Mouse (Mus musculus): ENCODE measurements around the gene Hist2h3b. TPM values are rescaled to one million over a fixed set of nuclear protein-coding genes. Genes with fewer than 3 reads are reported as not detected.
"Not testable (repeated sequence)": the region's sequence is repeated elsewhere in the genome, so short reads cannot be mapped to it uniquely, and the experiment has no call there.

The Hist2h3b gene
- polyA plus RNA-seq, 1 experiment from 2014 or later, result 13.3 TPM

DNA sequence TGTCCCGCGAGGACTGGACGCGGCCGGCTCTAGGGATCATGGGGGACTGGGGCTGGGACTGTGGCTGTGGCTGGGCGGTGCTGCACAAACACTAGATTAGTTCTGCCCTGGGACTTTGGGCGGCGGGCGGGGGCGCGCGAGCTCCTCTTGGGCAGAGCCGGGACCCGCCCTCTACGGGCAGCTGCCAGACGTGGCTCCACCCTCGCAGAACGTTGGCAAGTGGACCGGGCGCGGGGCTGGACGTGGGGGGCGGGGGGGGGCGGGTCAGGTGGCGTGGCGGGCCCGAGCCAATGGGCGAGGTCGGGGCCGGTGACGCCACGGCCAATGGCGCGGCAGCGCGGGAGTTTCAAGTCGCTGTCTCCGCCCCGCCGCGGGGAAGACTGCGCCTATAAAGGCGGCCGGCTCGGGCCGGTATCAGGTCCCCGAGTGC is 22.0 kb upstream of the Hist2h3b start, which contains the start of gene Hist2h3c1:
Gene Hist2h3c1, plus strand, starts transcription at position 259 of the 430 bp plus-strand sequence.
- WGBS, result 0% methylated on average over 1 of the region's 47 CpGs
- H3K9me3 ChIP-seq (ENCODE audit: control insufficient read depth); H3K27ac ChIP-seq (ENCODE audit: low read depth, low read length); H3K9ac ChIP-seq (ENCODE audit: low read depth, low read length); H3K36me3 ChIP-seq (ENCODE audit: control insufficient read depth, insufficient read depth); H3K27me3 ChIP-seq (replicated peaks; ENCODE audit: control insufficient read depth, insufficient read depth, low read length): not testable (repeated sequence)
- peak within 1 kb of the TSS; percentile 56 for H3K4me2 ChIP-seq (replicated peaks; ENCODE audit: low read depth)
- peaks cover 12% of the 10 kb centered on the region for H3K4me1 ChIP-seq (replicated peaks; ENCODE audit: control insufficient read depth, insufficient read depth, low read length)
- ATAC-seq, result peak; percentile 90
- H3K4me3 ChIP-seq (ENCODE audit: low read depth, low read length), result peak within 1 kb of the TSS; percentile 24

DNA sequence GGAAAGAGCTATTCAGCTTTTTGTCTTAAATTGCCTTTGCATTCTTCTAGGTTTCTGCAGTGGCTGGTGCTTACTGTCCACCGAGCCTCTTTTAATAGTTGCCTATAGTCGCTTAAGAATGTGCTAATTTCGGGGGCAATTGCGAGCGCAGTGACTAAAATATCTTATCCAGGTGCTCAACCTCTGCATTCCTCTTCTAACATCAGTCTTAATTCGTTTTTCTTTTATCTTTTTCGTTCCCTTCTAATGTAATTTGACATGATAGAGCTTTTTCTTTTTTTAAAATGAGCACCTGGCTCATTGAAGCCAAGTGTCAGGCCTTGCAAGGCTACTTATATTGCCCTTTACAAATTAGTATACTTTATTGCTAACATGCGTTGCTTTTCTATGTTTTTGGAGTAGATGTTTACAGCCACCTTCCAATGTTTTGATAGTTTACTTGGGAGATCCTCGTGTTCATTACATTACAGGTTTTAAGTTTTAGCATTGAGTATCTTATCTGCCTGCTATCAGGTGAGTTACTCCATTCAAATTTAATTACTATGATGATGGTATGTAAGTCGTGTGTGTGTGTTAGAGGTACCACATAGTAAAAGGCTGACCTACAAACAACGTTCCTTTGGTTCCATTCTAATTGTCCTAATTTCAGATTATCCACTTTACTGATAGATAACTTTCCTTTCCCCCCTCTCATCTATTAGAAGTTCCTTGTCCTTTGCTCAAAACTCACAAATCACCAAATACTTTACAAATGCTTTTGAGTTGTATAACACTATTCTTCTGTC is 20.9 kb upstream of the Hist2h3b start:
- H3K4me1 ChIP-seq (replicated peaks; ENCODE audit: control insufficient read depth, insufficient read depth, low read length), result peaks cover 12% of the 10 kb centered on the region
- TF ChIP-seq CTCF (IDR thresholded peaks at IDR 0.05; ENCODE audit: low read depth), result no peak
- H3K27ac ChIP-seq (ENCODE audit: low read depth, low read length), result no peak overlapping the region
- H3K9me3 ChIP-seq (ENCODE audit: control insufficient read depth), result no peaks in the 10 kb centered on the region
- no peaks in the 10 kb centered on the region for H3K27me3 ChIP-seq (replicated peaks; ENCODE audit: control insufficient read depth, insufficient read depth, low read length)
- H3K4me2 ChIP-seq (replicated peaks; ENCODE audit: low read depth), result peak overlapping the region; percentile 56
- ATAC-seq, result no peak
- H3K4me3 ChIP-seq (ENCODE audit: low read depth, low read length), result peak overlapping the region; percentile 24
- H3K9ac ChIP-seq (ENCODE audit: low read depth, low read length), result no peak overlapping the region
- H3K36me3 ChIP-seq (ENCODE audit: control insufficient read depth, insufficient read depth), result no peaks in the 10 kb centered on the region
- WGBS, result 3% methylated on average over 11 of the region's 11 CpGs

DNA sequence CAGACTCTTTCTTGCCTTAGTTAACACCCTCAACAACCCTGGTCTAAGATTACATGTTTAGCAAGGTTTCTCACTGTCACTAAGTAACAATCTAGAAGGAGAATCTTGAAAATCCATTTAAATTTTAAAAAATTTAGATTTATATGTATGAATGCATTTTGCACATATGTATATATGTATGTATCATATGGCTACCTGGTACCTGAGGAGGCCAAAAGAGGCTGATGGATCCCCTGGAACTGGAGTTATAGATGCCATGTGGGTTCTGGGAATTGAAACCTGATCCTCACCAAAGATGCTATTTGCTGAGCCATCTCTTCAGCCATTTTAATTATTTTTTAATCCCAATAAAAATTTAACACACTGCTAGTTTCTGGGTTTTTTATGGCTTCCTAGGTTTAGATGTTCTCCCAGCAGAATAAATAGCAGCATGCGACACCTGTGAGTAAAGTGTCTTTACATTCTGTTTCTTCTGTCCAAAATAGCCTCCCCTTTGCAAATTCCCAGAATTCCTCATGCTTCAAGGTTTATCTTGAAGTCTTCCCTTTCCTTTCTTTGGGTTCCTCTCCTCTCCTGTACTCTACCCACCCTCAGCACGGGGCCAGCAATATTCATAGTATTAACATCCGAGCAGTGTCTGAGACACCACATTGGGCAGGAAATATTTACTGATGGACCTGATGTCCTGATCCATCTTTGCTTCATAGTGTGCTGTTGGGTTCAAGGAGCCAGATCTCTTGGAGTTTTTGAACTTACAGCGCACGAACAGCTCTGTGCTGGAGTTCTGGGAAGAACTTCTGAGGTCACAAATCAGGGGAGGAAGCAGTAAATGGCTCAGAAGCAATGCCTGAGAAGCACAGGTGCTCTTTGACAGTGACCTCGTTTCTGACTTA is 20.1 kb upstream of the Hist2h3b start:
- 25% methylated on average over 6 of the region's 6 CpGs for WGBS
- Histone ChIP-seq H3K27me3 (replicated peaks; ENCODE audit: control insufficient read depth, insufficient read depth, low read length) (no peaks in the 10 kb centered on the region), H3K4me2 (replicated peaks; ENCODE audit: low read depth) (peak overlapping the region; percentile 56), H3K9ac (ENCODE audit: low read depth, low read length) (no peak overlapping the region; the same call in 1 of the 2 replicates), H3K4me3 (ENCODE audit: low read depth, low read length) (0 out of 2 replicates have a peak overlapping the region, but pooled peaks have one; percentile 6), H3K27ac (ENCODE audit: low read depth, low read length) (no peak overlapping the region), H3K9me3 (ENCODE audit: control insufficient read depth) (no peaks in the 10 kb centered on the region), H3K4me1 (replicated peaks; ENCODE audit: control insufficient read depth, insufficient read depth, low read length) (peaks cover 12% of the 10 kb centered on the region), H3K36me3 (ENCODE audit: control insufficient read depth, insufficient read depth) (no peaks in the 10 kb centered on the region)
- ATAC-seq, result no peak
- no peak for TF ChIP-seq CTCF (IDR thresholded peaks at IDR 0.05; ENCODE audit: low read depth)

DNA sequence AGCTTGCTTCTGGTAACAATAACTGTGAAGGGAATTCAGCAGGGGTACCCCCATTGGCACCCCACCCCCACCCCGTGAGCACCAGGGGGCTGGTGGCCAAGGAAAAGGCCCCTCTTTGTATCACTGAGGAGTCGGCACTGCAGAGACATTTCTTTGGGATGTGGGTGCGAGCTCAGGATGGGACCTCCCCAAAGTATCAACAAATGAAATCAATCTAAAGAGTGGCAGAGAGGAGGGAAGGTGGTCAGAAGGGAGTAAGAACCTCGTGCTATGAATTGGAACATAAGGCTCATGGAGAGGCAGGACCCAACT is 19.5 kb upstream of the Hist2h3b start:
- ATAC-seq, result no peak
- H3K4me1 ChIP-seq (replicated peaks; ENCODE audit: control insufficient read depth, insufficient read depth, low read length), result peaks cover 6% of the 10 kb centered on the region
- no peak for TF ChIP-seq CTCF (IDR thresholded peaks at IDR 0.05; ENCODE audit: low read depth)
- no peak overlapping the region for H3K4me3 ChIP-seq (ENCODE audit: low read depth, low read length)
- H3K27me3 ChIP-seq (replicated peaks; ENCODE audit: control insufficient read depth, insufficient read depth, low read length), result no peaks in the 10 kb centered on the region
- H3K9ac ChIP-seq (ENCODE audit: low read depth, low read length), result no peak overlapping the region; the same call in 1 of the 2 replicates
- no peaks in the 10 kb centered on the region for H3K36me3 ChIP-seq (ENCODE audit: control insufficient read depth, insufficient read depth)
- H3K4me2 ChIP-seq (replicated peaks; ENCODE audit: low read depth), result 0 out of 2 replicates have a peak overlapping the region, but pooled peaks have one; percentile 56
- WGBS, result 47% methylated on average over 4 of the region's 4 CpGs
- no peak overlapping the region for H3K27ac ChIP-seq (ENCODE audit: low read depth, low read length)
- H3K9me3 ChIP-seq (ENCODE audit: control insufficient read depth), result no peaks in the 10 kb centered on the region

DNA sequence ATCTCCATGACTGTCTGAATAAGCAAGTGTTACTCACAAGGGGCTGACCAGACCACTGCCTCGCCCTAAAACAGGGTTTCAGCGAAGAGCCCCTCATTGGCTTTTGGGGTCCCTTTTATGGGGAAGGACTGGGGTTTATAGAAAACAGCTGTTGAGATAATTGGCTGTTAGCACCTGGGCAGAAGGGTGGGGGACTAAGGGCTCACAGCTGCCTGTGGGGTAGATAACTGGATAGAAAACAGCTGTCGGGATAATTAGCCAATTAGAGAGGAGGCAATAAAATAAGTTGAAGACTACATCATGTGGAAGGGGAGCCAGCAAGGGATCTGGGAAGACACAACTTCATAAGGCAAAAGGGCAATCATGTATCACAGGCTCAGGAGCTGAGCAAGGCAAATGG is 17.6 kb upstream of the Hist2h3b start:
- WGBS, result 52% methylated on average over 3 of the region's 3 CpGs
- no peak for ATAC-seq

DNA sequence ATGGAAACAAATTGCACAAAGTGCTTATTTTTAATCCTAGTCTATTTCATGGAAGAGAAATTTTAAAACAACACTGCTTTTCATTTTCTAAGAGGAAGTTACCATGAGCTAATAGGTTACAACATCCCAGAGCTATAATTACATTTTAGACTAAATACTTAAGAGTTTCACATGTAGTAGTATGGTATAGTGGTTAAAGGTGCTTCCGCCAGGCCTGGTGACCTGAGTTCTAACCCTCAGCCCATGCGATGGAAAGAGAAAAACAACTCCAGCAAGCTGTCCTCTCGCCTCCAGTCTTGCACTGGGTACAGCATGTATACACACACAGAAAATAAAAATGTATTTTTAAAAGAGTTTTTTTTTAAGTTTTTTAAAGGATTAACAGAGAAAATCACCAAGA is 16.7 kb upstream of the Hist2h3b start:
- no peak overlapping the region for H3K9ac ChIP-seq (ENCODE audit: low read depth, low read length)
- no peaks in the 10 kb centered on the region for H3K36me3 ChIP-seq (ENCODE audit: control insufficient read depth, insufficient read depth)
- H3K4me1 ChIP-seq (replicated peaks; ENCODE audit: control insufficient read depth, insufficient read depth, low read length), result no peaks in the 10 kb centered on the region
- H3K27ac ChIP-seq (ENCODE audit: low read depth, low read length), result no peak overlapping the region
- H3K9me3 ChIP-seq (ENCODE audit: control insufficient read depth), result no peaks in the 10 kb centered on the region
- H3K4me3 ChIP-seq (ENCODE audit: low read depth, low read length), result no peak overlapping the region
- no peaks in the 10 kb centered on the region for H3K27me3 ChIP-seq (replicated peaks; ENCODE audit: control insufficient read depth, insufficient read depth, low read length)
- 85% methylated on average over 3 of the region's 3 CpGs for WGBS
- TF ChIP-seq CTCF (IDR thresholded peaks at IDR 0.05; ENCODE audit: low read depth), result no peak
- H3K4me2 ChIP-seq (replicated peaks; ENCODE audit: low read depth), result no peak overlapping the region
- ATAC-seq, result no peak

More for the DNA sequence above, 17.6 kb upstream of the Hist2h3b start:
- Histone ChIP-seq H3K9ac (ENCODE audit: low read depth, low read length) (no peak overlapping the region), H3K27ac (ENCODE audit: low read depth, low read length) (no peak overlapping the region), H3K4me2 (replicated peaks; ENCODE audit: low read depth) (no peak overlapping the region), H3K4me1 (replicated peaks; ENCODE audit: control insufficient read depth, insufficient read depth, low read length) (no peaks in the 10 kb centered on the region), H3K27me3 (replicated peaks; ENCODE audit: control insufficient read depth, insufficient read depth, low read length) (no peaks in the 10 kb centered on the region), H3K36me3 (ENCODE audit: control insufficient read depth, insufficient read depth) (no peaks in the 10 kb centered on the region), H3K9me3 (ENCODE audit: control insufficient read depth) (no peaks in the 10 kb centered on the region), H3K4me3 (ENCODE audit: low read depth, low read length) (no peak overlapping the region)
- TF ChIP-seq CTCF (IDR thresholded peaks at IDR 0.05; ENCODE audit: low read depth), result no peak

Measured in intestine, postnatal 0 days (tissue).